Mouse (Mus musculus) effector memory CD4-positive, alpha-beta T cell, adult 5 months (primary cell): ENCODE results near the gene Itk. TPM values are rescaled to one million over a fixed set of nuclear protein-coding genes. Genes with fewer than 3 reads are reported as not detected.

Source experiments
- polyA plus RNA-seq: library from polyadenylated mRNA; unstranded; fragments of 100-300 nt; shearing (Covaris generic); gene quantifications from one replicate; pipeline ENCODE4 v1.2.1, GENCODE M21; 2017

The Itk gene
- polyA plus RNA-seq = 1,045 TPM

DNA sequence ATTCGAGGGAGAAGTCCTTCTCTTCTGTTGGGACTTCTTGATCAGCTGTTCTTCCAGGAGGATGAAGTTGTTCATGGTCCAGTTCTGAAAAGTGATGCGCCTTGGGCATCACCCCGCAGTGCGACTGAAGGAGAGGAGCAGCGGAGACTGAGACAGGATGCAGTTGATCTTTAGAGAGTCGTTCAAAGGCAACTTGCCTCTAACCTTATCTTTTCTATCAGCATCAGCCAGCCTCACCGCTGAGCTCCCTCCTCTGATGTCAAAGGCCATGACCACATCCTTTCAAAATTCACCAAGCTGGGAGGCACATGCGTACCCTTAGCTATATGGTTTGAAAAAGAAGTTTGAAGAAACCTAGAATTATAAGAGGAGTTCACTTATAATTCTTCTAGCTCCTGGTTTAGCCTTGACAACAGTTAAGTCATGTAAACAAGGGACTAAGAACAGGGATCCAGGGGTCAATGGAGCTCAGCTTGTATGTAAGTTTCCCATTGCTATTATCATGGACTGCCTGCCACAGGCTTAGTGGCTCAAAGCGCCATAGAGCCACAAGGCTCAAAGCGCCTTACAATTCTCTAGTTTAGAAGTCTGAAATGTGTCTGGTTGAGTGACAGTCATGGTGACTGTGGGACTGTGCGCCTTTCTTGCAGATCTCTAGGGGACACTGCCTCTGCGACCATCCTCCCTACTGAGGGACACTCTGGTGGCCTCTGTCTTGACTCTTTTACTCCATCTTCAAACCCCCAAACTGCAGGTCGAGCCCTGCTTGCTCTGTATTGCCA, at the start of gene Itk:
TSS of gene Itk (minus strand) at position 180 of the 782 bp plus-strand sequence.

DNA sequence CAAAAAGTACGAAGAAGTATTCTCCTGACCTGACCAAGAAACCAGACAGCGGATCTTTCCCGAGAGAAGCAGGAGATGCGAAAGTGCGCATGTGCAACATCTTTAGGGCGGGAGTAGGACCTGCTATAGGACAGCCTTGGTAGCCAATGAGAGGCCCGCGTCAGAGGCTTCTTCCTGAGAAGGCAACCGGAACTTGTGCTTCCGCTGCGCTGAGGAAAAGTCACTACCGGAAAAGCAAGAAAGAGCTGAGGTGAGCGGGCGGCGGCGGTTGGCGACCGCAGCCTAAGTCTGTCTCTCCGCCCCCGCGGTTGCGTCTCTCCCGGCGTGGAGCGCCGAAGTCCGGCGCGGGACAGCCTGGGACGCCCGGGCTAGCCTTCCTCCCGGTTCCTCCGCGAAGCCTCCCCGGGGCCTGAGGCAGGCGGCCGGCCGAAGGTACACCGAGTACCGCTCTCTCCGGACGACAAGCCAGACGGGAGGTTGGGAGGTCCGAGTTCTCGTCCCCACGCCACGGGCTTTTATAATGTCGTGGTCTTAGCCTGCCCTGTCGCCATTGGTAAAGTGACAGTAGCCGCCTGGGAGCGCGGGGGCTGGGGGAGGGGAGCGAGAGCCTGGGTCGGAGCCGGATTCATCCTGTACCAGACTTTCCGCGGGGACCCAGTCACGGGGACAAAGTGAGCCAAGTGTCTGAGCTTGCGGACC, 47.6 kb upstream of the Itk start, which contains the start of gene Med7:
TSS of gene Med7 (plus strand) at position 166 of the 699 bp plus-strand sequence.

DNA sequence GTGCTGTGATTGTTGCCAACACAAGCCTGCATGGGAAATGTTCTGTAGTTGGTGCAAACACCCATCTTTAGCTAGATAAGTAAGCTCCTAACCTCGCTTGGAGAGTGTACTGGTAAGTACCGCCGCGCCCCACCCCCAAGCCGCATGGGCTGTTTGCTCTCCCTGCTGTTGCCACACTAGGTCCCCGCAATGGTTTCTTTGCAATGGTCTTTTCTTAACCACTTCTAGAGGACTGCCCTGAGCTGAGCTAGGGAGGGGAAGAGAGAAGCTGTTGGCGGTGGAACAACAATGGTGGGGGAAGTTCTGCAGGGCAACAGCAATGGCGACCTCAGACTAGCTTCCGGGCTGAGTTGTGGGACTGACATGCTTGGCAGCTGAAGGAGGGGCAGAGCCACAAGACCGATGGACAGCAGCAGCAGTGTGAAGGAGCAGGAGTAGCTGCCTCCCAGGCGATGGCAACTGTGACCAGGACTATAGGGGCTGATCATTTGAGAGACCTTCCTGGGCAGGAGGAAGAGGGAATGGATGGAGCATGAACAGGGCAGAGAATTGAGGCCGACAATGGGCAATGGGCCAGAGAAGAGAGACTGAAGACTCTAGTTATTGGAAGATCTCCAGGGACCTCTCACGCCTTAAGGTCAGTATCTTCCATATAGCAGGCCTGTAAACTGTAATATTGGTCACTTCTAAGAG, 7.0 kb upstream of the Itk start, which contains the start of gene Fam71b:
TSS of gene Fam71b (plus strand) at position 393 of the 693 bp plus-strand sequence.

DNA sequence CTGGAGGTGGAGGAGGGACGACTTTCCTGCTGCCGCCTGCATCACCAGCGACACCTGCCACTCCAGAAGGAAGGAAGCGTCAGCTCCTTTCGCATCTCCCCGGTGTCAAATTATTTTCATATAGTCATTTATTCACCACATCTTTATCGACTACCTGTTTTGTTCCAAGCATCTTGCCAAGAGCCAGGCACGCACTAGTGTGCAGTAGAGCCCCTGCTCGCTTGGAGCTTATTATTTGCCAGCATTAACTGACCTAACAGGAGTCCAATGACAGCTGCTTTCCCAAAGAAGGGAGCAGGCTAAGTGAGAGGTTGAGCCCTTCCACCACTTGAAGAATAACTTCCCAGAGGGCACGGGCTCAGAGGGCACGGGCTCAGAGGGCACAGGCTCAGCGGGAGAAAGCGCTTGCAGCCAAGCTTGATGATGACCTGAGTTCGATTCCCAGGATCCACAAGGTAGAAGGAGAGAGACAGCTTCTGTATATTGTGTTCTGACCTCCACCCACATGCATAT, 76.7 kb downstream of the Itk start, which contains the start of gene Cyfip2:
TSS of gene Cyfip2 (minus strand) at position 337 of the 513 bp plus-strand sequence.

Other genes with a start within 250 kb of the Itk start
- not detected for gene Nipal4, start 223.0 kb downstream of the Itk start, polyA plus RNA-seq
- gene Fndc9, start 154.0 kb downstream of the Itk start, polyA plus RNA-seq = 0.97 TPM
- 155 TPM for gene Cyfip2, start 76.7 kb downstream of the Itk start, polyA plus RNA-seq
- 13.5 TPM for gene Fam71b, start 7.0 kb upstream of the Itk start, polyA plus RNA-seq
- 37.3 TPM for gene Med7, start 47.4 kb upstream of the Itk start, polyA plus RNA-seq
- gene Havcr2, start 65.4 kb upstream of the Itk start, polyA plus RNA-seq = 1.4 TPM
- not detected for gene Gm12169, start 134.7 kb upstream of the Itk start, polyA plus RNA-seq
- gene BC053393, start 182.0 kb upstream of the Itk start, polyA plus RNA-seq = not detected
- gene Dppa1, start 239.7 kb upstream of the Itk start, polyA plus RNA-seq = not detected